Mouse (Mus musculus): ENCODE data around the gene Arhgap17.

DNA sequence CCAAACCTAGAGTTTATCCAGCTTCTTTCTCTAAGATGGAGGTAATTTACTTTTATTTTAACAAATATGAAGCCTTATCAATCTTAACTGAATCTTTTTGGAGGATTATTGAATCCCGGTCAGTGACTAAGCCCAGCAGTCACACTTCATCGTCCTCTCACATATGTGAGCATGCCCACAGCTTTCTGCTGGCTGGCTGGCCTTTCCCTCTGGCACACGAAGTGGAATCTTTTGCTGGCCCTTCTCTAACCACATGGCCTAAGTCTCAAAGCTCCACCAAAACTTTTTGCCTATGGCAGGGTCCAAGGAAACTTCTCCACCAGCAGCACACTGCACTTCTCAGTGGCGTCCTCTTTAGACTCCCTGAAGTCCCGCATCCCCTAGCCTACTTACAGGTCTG lies 27.8 kb downstream of the Arhgap17 start:
- no peak for TF ChIP-seq CTCF (IDR thresholded peaks at IDR 0.05; ENCODE audit: low read depth, low read length)
- no peak for TF ChIP-seq POLR2A (IDR thresholded peaks at IDR 0.05; ENCODE audit: borderline replicate concordance, low read depth, low read length)

All from bone marrow macrophage, adult 2 months (primary cell).